Mouse (Mus musculus): ENCODE data around the gene Zfhx3. TPM values are rescaled to one million over a fixed set of nuclear protein-coding genes. Genes with fewer than 3 reads are reported as not detected.

Gene Zfhx3
- polyA plus RNA-seq, 1 experiment from 2014 or later: 8.2 TPM

DNA sequence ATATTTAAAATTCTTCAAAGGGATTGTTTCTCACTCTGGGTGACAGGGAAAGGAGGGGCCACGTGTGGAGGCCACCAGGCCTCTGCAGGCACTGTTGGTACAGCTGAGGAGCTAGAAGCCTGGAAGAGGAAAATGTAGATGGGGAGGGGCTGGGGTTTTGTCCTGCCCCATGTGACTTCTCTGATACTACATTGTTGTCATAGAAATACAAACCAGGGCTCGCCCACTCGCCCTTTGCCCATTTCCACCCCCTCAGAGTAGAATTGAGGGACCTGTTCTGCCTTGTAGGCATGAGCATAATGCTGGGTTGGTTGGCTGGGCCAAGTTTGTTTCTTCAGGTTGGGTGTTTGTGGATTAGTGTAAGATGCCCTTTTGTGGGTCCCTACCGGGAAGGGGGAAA lies 942.5 kb downstream of the Zfhx3 start:
- 63% methylated on average over 4 of the region's 4 CpGs for WGBS
- DNase-seq (ENCODE audit: low spot score) (no peak), ATAC-seq (no peak)
- H3K36me3 ChIP-seq (ENCODE audit: insufficient read depth, low read length): no peaks in the 10 kb centered on the region
- peaks cover 8% of the 10 kb centered on the region; the same call in 1 of the 2 replicates for H3K4me1 ChIP-seq (ENCODE audit: insufficient read depth, low read depth, low read length)
- TF ChIP-seq EP300 (IDR thresholded peaks at IDR 0.05) (no peak), CTCF (IDR thresholded peaks at IDR 0.05) (no peak)
- no peak overlapping the region for H3K4me2 ChIP-seq (replicated peaks; ENCODE audit: low read depth, low read length)
- no peaks in the 10 kb centered on the region for H3K9me3 ChIP-seq (ENCODE audit: low read length)
- H3K4me3 ChIP-seq (ENCODE audit: low read depth, low read length): no peak overlapping the region
- H3K27ac ChIP-seq (ENCODE audit: low read length): 0 out of 2 replicates have a peak overlapping the region, but pooled peaks have one; percentile 38
- no peak overlapping the region for H3K9ac ChIP-seq (replicated peaks; ENCODE audit: low read depth)
- no peaks in the 10 kb centered on the region for H3K27me3 ChIP-seq (replicated peaks; ENCODE audit: insufficient read depth, low read length)

DNA sequence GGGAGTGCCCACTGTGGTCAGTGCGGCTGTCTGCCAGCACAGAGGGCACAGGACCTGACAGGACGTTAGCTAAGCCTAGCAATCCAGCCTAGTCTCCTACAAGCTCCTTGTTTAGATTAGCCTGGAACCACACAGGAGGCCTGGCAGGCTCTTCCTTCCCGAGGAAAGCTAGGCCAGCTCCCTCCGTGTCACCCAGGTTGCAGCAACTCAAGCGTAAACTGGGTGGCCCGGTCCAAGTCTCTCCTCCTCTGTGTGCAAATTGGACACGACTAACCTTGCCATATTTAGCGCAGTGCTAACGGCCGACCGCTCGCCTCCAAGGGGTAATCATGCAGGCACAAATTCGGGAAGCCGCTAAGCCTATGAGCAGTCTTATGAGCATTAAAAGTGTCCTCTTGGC lies 943.0 kb downstream of the Zfhx3 start:
- ATAC-seq (peak; percentile 24), DNase-seq (ENCODE audit: low spot score) (peak; percentile 41)
- Histone ChIP-seq H3K4me1 (ENCODE audit: insufficient read depth, low read depth, low read length) (peaks cover 8% of the 10 kb centered on the region; the same call in 1 of the 2 replicates), H3K4me3 (ENCODE audit: low read depth, low read length) (no peak overlapping the region), H3K9me3 (ENCODE audit: low read length) (no peaks in the 10 kb centered on the region), H3K27ac (ENCODE audit: low read length) (0 out of 2 replicates have a peak overlapping the region, but pooled peaks have one; percentile 38), H3K27me3 (replicated peaks; ENCODE audit: insufficient read depth, low read length) (no peaks in the 10 kb centered on the region), H3K4me2 (replicated peaks; ENCODE audit: low read depth, low read length) (no peak overlapping the region), H3K9ac (replicated peaks; ENCODE audit: low read depth) (no peak overlapping the region), H3K36me3 (ENCODE audit: insufficient read depth, low read length) (no peaks in the 10 kb centered on the region)
- no peak for TF ChIP-seq EP300 (IDR thresholded peaks at IDR 0.05)
- no peak for TF ChIP-seq CTCF (IDR thresholded peaks at IDR 0.05)
- 45% methylated on average over 14 of the region's 14 CpGs for WGBS

DNA sequence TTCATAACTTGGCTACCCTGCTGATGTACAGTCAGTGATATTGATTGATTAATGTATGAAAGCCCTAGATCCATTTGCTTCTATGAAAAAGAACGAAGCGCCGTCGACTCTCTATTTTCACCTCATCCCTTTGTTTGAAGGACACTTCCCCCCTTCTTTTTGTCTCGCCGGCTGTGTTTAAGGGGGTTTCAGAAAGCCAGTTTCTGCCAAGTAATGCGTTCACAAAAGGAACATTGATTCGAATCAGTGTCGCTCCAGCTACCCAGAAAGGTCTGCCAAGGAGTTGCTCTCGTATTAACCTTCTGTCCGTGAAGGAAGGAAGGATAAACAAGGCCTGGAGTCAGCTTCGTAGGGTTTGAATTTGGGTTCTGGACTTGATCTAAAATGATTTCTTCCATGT lies 943.4 kb downstream of the Zfhx3 start:
- no peak overlapping the region for H3K27ac ChIP-seq (ENCODE audit: low read length)

DNA sequence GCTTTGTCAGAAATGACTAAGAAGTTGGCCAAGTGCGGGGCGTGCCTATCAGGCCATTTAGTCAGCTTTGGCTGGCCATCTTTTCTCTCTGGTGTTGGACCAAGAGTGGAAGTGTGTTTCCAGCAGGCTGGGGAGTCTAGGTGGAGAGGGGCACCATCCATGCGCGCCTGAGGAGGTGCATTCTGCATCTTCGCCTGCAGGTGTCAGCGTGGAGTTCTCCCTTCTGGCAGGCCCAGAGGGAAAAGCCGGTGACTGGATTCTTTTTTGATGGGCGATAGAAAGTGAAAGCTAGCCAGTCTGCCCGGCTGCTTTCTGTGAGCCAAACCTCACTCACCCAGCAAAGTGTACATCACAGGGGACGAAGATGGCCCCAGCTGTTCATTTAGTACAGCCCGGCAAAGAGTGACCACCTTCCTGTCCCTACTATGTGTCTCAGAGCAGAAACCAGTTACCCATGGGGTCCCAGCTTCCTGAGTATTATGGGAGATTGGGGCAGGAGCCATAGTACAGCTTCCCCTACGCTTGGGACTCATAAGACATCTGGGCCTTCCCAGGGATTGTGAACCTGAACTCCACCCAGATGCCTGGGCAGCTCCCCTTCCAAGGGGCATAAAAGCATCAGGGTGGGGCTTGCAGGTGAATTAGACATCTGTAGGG lies 944.3 kb downstream of the Zfhx3 start:
- DNase-seq (ENCODE audit: low spot score) (peak; percentile 91), ATAC-seq (peak; percentile 79)
- peak overlapping the region; percentile 68 for H3K27ac ChIP-seq (ENCODE audit: low read length)
- H3K4me3 ChIP-seq (ENCODE audit: low read depth, low read length): peak overlapping the region; percentile 21; the same call in 1 of the 2 replicates
- H3K4me2 ChIP-seq (replicated peaks; ENCODE audit: low read depth, low read length): peak overlapping the region; percentile 52
- H3K4me1 ChIP-seq (ENCODE audit: insufficient read depth, low read depth, low read length): peaks cover 8% of the 10 kb centered on the region; the same call in 1 of the 2 replicates
- no peaks in the 10 kb centered on the region for H3K36me3 ChIP-seq (ENCODE audit: insufficient read depth, low read length)
- H3K27me3 ChIP-seq (replicated peaks; ENCODE audit: insufficient read depth, low read length): no peaks in the 10 kb centered on the region
- peak overlapping the region; percentile 36; the same call in 1 of the 2 replicates for H3K9ac ChIP-seq (replicated peaks; ENCODE audit: low read depth)
- WGBS: 11% methylated on average over 12 of the region's 12 CpGs
- TF ChIP-seq EP300 (IDR thresholded peaks at IDR 0.05) (no peak), CTCF (IDR thresholded peaks at IDR 0.05) (peak; percentile 95)
- H3K9me3 ChIP-seq (ENCODE audit: low read length): no peaks in the 10 kb centered on the region

More for the DNA sequence above, 943.4 kb downstream of the Zfhx3 start:
- Histone ChIP-seq H3K4me3 (ENCODE audit: low read depth, low read length) (no peak overlapping the region), H3K27me3 (replicated peaks; ENCODE audit: insufficient read depth, low read length) (no peaks in the 10 kb centered on the region), H3K4me1 (ENCODE audit: insufficient read depth, low read depth, low read length) (peaks cover 8% of the 10 kb centered on the region; the same call in 1 of the 2 replicates), H3K9ac (replicated peaks; ENCODE audit: low read depth) (no peak overlapping the region), H3K9me3 (ENCODE audit: low read length) (no peaks in the 10 kb centered on the region), H3K4me2 (replicated peaks; ENCODE audit: low read depth, low read length) (no peak overlapping the region), H3K36me3 (ENCODE audit: insufficient read depth, low read length) (no peaks in the 10 kb centered on the region)
- ATAC-seq (no peak), DNase-seq (ENCODE audit: low spot score) (peak; percentile 14)
- WGBS: 47% methylated on average over 12 of the region's 12 CpGs
- TF ChIP-seq EP300 (IDR thresholded peaks at IDR 0.05) (no peak), CTCF (IDR thresholded peaks at IDR 0.05) (no peak)

DNA sequence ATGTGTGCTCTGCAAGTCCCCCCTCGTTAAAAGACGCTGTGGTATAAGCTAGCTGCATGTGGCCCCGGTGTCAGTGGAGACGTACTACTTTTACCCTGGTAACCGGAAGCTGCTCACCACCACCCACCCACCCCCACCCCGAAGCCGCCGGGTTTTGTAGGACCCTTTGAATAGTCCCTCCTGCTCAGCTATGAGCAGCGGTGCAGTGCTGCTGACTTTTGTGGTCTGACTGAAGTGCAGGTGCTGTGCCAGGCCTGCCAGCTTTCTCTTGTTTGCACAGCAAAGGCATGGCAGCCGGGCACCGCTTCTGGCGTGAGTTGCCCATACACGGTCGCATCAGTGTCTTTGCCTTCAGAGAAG lies 944.8 kb downstream of the Zfhx3 start:
- Histone ChIP-seq H3K4me3 (ENCODE audit: low read depth, low read length) (no peak overlapping the region), H3K9ac (replicated peaks; ENCODE audit: low read depth) (peak overlapping the region; percentile 36; the same call in 1 of the 2 replicates), H3K36me3 (ENCODE audit: insufficient read depth, low read length) (no peaks in the 10 kb centered on the region), H3K4me2 (replicated peaks; ENCODE audit: low read depth, low read length) (peak overlapping the region; percentile 52), H3K27ac (ENCODE audit: low read length) (peak overlapping the region; percentile 68; the same call in 1 of the 2 replicates), H3K27me3 (replicated peaks; ENCODE audit: insufficient read depth, low read length) (no peaks in the 10 kb centered on the region), H3K4me1 (ENCODE audit: insufficient read depth, low read depth, low read length) (peaks cover 8% of the 10 kb centered on the region; the same call in 1 of the 2 replicates), H3K9me3 (ENCODE audit: low read length) (no peaks in the 10 kb centered on the region)
- DNase-seq (ENCODE audit: low spot score) (peak; percentile 47), ATAC-seq (no peak)
- WGBS: 65% methylated on average over 14 of the region's 14 CpGs
- TF ChIP-seq CTCF (IDR thresholded peaks at IDR 0.05) (no peak), EP300 (IDR thresholded peaks at IDR 0.05) (no peak)

DNA sequence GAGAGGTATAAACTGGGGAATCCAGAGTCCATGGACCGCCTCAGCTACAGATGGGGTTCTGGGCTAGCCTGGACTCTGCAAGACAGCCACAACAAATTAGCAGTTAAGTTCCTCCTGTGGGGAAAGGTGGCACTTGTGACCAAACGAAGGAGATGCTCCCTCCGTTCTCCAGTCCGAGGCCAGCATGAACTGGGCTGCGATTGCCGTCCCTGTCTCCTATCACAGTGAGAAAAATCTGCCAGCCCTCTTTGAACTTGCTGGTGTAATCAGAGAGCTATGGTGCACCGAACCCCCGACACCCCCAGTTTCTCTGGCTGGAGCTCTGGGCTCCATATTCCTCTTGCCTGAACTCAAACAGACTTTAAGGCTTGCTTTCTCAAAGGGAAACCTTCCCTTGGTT lies 945.4 kb downstream of the Zfhx3 start:
- ATAC-seq (no peak), DNase-seq (ENCODE audit: low spot score) (no peak)
- Histone ChIP-seq H3K4me1 (ENCODE audit: insufficient read depth, low read depth, low read length) (peaks cover 8% of the 10 kb centered on the region; the same call in 1 of the 2 replicates), H3K9ac (replicated peaks; ENCODE audit: low read depth) (no peak overlapping the region), H3K36me3 (ENCODE audit: insufficient read depth, low read length) (no peaks in the 10 kb centered on the region), H3K4me2 (replicated peaks; ENCODE audit: low read depth, low read length) (no peak overlapping the region), H3K9me3 (ENCODE audit: low read length) (no peaks in the 10 kb centered on the region), H3K27ac (ENCODE audit: low read length) (no peak overlapping the region), H3K4me3 (ENCODE audit: low read depth, low read length) (no peak overlapping the region), H3K27me3 (replicated peaks; ENCODE audit: insufficient read depth, low read length) (no peaks in the 10 kb centered on the region)
- 93% methylated on average over 8 of the region's 8 CpGs for WGBS
- no peak for TF ChIP-seq CTCF (IDR thresholded peaks at IDR 0.05)
- TF ChIP-seq EP300 (IDR thresholded peaks at IDR 0.05): no peak
